Mouse (Mus musculus) cerebellum, postnatal 4 days (tissue): ENCODE results near the gene Rsph1.

Experiments
- DNase-seq, 2 experiments: peaks; one replicate each; pipeline ENCODE4 v3.0.0; 2022; ENCODE audit warnings: low spot score in 2 of 2, mixed read lengths in 1 of 2

Rsph1 gene

DNA sequence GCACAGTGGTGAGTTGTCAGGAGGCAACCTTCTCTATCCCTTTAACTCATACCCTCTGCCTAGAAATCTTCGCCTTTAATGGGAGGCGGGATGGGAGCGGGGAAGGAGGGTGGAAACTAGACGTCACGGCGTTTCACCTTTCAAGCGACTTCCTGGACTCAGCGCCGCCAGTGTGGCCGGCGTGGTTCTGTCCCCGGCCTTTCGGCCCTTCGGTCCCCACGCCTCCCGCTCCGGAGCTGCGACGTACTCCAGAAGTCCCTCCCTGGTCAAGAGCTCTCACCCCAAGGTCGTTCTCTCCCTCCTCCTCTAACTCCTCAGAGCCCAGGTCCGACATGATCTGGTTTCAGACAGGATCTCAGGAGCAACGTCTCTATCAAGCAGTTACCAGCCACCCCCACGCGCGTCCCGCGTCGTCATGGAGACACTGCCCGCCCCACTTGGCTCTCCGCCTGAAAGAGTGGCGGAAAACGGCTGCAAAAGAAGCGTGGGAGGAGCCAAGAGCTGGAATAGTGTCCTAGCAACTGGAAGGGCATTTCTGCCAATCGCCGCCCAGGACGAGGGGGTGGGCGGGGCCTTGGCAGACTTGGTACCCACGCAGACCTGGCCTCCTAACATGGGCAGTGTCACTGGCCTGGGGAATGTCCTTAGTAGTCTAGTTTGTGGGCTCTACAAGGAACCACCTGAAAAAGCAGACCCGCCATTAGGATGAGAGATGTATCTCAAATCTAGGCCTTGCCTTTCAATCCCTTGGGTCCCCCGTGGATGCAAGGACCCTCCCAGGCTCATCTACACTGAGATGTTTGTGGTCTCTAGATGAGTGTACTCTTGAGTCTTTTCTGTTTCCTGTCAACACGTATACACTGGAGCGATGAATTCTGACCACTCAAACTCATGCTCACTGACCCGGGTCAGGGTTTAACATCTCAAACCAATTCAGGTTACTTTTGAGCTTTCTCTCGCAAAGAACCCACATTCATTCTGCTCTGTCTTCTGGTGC lies at the start of gene Rsph1:
Rsph1 (minus strand) TSS at position 462 of the 997 bp plus-strand sequence.
- peak; percentile 100 for DNase-seq

DNA sequence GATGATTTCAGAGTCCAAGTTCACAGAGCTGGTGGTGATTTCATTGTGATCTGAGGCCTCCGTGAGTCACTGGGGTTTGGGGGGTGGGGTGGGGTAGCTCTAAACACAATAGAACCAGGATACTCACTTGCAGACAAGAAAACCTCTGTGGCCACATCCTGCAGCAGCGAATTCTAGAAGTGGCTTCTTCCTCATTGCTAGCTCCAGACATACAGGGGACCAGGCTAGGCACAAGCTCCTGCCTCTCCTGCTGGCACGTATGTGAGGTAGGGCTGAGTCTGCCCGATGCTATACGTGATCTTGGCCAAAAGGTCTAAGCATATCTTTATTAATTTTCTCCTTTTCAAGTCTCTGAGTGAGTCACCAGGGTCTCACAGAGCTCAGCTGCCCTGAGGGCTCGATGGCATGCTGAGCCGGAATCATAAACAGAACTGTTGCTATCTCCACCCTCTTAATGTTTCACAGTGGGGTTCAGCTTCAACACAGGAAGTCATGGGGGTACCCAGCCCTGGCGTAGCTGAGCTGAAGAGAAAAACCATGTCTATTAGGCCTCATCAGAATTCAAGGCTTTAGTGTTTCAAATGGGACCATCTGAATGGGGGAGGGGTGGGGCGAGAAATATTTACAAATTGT lies 49.2 kb upstream of the Rsph1 start:
- DNase-seq: no peak

DNA sequence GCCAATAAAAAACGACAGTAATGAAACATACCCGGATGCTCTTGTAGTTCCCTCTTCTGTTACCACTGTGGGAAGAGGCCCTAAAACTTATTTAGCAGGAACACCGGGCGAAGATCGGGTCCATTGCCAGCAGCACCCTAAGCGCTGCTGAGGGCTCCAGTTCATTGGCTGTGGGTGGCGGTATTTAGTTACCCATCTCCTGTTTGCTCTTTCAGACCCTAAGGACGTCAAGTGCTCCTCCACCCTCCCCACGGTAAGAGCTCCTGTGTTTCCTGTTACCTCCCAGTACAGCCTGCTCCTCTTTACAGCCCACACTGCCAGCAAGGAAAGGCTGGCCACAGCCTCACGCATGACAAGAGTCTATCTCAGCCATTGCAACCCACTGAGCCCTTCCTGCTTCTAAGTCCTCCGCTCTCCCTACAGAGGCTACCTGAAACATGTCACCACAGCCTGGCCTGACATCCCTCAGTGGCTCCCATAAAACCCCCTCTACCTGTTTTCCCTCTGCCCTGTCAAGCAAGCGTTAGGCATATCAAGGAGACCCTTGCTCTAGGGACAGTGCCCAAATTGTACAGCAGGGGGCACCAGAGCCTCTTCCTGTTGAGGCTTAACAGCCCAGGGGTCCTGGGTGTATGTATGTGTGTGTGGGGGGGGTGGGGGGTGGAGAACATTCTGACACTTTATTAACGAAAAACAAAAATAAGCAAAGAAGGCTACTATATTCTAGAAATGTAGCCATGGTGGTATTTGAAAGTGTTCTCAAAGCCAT lies 48.5 kb upstream of the Rsph1 start:
- peak in 1 of 2 experiments; percentile 66 for DNase-seq

DNA sequence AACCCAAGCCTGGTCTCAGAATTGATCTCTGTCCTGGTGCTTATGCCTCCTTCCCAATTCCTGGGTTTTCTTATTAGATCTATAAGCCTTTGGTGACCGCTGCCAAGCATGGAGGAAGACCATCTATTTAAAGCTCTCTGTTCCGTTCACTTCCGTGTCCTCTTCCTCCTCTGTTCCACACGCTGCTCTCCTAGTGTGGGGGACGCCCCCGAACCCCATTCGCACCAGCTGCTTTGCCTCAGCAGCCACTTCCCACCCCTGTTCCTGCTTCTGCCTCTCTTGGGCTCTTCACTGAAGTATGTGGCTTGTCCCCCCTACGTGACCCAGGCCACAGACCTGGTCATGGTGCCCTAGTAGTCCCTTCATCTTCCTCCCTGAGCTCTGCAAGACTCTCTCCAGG lies 47.0 kb upstream of the Rsph1 start:
- no peak for DNase-seq

DNA sequence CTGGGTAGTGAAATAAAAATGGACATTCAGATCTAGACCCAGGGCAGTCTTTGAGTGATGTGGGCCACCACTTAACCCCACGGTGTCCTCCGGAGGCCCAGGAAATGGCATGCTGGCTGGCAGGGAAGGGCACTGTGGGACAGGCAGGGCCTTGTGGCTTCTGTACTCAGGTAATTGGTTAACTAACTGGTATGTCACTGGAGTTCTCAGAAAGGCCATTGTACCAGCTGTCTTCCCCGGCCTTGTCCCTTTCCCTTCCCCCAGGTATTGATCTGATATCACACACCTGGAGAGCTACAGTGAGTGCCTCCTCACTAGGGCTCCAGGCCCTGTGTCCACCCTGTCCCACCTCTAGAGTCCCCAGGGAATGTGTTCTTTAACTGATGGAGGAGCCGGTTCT lies 46.2 kb upstream of the Rsph1 start:
- no peak for DNase-seq

DNA sequence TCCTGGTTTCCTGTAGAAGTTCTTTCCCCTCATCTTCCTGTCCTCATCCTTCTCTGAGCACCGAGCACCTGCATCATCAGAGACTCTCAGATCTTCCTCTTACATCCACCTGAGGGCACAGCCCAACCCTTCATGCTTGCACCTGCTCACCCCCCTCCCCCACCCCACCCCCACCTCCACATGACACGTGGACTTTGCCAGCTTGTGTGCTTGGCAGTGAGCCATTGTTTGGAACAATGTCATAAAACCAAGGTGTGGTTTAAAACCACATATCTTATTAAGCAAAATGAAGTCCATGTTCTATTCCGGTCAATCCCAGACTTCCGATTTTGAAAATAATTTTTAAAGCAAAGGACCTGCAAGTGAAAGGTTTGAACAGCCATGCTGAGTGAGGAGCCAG lies 45.3 kb upstream of the Rsph1 start:
- DNase-seq: no peak

DNA sequence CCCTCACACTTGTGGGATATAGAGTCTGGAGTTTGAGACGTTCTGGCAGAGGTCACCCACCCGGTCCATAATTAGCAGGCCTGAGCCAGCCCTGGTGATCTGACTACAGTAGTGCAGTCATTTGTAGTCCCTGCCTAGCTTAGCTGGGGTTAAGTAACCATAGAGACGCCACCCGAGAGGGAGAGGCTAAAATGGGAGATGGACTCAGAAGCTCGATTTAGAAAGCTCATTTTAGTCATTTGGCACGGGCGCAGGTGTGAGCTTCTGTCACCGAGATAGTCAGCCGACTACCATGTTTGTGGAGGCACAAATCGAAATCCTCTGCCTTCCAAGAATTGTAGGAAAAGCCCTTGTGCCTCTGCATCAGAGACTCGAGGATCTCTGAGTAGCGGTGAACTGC lies 44.2 kb upstream of the Rsph1 start:
- DNase-seq: no peak

DNA sequence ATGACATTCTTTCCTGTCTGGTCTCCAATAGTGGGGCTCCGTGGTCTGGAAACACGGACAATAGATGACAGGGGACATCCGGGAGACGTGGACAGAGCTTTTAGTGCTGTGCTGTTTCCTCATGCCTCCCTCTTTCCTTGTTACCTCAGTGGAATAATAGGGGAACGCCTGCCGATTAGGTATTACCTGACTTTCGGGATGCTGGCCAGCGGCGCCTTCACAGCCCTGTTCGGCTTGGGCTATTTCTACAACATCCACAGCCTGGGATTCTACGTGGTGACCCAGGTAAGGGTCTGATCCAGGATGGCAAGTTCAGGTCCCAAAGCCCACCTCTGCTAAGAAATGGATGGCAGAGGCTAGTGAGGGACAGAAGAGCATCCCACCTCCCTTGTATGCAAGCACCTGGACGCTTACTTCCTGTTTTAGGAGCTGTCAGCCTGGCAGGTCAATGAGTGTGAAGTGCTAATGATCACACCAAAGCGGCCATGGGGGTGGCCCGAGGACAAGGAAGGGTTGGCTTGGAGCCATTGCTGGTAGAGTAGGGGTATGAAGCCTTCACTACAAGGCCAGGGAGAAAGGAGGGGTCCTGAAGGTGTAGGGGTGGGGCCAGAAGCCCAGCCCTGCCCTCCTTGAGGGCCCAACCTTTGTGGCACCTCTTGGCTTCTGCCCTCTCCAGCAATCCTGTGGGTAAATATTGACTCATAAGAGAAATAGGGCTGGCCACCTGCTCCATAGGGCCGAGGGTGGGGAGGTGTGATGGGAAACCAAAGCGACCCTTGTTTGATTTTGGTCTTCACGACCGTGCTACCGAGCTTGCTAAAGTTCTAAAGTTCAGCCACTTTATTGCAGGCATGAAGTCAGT lies 42.0 kb upstream of the Rsph1 start:
- DNase-seq: no peak

DNA sequence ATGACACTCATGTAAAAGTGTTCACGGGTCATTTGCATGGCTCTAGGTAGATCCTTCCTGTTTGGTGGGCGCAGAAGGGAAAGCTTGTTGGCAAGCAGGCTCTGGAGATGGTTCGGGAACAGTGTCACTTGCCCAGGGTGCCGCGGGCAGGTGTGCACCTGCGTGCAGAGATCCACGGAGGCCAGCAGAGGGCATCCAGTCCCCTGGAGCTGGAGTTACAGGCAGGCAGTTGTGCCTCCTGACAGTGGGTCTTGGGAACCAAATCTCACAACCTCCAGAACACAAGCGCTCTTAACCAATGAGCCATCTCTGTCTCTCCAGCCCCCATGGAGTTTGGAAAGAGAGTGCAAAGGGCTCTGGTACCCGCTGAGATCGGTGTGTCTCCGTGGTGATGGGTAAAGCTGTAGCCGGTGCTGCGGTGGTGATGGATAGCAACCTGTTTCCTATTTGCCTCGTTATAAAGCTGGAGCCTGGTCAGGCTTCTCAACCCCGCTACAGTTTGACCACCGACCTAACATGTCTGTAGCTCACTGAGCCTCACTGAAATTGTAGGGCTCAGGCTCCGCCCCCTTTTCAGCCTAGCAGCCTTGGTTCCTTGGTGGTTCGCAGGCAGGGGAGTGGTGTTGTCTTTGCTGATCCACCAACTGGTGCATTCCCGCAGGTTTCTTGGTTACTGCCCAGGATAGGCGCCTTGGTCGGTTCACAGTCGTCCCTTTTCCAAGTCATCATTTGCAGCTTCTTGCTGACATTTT lies 40.5 kb upstream of the Rsph1 start:
- no peak for DNase-seq

DNA sequence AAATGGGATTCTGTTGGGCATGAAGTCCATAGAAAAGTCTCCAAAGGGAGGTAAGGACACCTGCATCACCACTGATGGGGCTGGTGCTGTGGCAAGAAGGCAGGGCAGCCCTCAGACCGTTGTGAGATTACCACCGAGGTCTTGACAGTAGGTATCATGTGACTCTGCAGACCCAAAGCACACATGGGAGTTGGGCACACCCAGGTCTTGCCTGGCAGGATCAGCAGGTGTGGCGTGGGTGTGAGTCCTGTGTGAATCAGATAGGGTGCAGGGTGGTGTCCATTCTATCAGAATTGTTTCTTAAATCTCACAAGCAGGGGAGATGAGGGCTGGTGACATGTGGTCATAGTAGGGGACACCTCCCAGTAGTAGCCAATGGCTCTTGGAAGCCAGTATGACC lies 39.8 kb upstream of the Rsph1 start:
- no peak for DNase-seq

DNA sequence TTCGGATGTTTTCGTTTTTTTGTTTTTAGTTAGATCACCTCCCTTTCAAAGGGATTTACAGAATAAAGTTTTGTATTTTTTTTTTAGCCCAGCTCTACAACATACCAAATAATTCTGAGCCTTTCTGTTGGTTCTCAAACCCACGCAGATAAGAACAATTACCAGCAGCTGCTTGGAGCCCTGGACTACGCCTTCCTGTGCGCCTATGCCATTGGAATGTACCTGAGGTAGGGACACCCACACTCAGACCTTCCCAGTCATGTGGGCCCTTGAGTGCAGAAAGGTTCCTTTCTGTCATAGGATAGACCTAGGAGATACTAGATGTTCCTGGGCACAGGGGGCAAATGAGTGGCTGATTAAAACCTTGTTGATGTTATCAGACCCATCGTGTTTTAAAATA lies 38.8 kb upstream of the Rsph1 start:
- DNase-seq: no peak

DNA sequence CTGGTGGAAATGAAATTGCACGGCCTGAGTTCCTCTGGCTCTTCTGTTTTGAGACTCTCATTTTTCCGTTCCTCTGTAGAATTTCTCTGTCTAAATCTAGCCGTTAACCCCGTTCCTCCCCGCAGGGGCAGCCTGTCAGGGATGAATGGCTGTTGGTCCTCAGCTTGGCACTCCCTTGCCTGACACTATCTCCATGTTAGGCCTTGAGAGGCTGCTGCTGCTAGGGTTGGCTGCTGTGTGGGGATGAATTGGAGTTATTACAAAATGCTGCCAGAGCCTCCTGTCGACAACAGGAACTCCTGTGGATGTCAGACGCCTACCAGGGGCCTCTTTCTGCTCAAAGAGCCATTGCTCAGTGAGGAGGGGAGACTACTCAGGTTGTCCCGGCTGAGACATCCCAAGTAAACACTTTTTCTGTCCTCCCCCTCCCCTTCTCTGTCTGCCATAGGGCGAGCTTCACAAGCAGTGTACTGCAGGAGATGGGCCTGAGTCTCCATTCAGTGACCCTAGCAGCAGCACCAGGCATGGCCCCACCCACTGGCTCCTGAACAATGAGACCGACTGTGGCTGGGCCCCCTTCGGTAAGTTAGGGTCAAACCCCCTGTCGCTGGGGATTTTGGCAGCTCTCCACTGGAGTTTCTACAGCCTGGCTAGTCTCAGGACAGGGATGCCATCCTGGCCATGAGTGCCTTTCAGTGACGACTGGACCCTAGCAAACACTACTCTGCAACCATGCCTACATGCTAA lies 38.0 kb upstream of the Rsph1 start:
- no peak for DNase-seq

DNA sequence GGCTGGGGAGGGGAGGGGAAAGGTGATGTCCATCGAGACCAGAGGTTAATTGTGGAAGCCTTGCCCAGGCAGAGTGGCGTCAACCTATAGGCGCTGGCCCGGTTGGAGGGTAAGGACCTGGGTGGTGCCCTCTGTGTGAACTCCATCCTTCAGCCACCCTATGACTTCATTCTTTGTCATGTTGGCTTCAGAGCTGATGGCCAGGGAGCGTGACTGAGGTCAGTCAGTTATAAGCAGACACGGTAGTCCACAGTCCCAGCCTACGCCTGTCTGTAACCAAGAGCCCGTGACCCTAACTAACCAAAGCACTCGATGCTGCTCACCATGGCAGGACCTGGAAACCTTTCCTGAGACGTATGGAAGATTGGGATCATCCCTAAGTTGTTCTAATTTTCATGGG lies 35.5 kb upstream of the Rsph1 start:
- no peak for DNase-seq

DNA sequence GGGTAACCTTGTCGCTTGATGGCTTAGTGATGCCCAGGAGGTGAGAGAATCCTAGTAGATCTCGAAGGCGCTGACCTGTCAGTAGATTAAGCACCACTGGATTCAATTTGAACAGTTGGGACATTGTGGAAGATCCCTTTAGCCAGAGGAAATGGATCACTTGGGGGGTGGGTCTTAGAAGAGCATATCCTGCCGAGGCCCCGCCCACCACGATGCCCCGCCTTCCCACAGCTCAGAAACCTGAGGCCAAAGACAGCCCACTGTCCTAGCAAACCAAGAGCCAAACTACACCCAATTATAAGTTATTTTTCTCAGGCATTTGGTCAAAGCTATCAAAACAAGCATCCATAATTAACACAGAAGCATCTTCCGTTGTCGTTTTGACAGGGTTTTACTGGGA lies 33.9 kb upstream of the Rsph1 start:
- DNase-seq: no peak

DNA sequence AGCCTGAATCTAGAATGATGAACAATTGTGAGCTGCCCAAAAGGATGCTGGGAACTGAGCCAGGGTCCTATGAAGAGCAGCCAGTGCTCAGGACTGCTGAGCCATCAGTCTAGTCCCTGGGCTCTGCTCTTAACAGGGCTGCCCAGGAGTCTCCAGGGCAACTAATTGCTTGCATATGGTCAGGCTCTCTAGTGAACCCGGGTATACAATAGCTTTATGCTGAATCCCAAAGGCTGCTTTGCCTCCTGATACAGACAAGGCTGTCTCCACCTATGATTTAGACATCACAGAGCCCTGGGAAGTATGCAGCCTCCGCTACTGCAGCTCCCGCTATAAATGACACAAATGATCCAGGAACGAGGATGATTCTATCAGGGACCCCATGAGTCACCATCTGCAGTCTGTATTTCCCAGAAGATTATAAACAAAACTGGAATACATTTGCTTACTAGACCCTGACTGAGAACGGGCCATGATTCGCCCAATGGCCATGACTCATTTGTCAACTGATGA lies 32.2 kb upstream of the Rsph1 start:
- peak in 1 of 2 experiments; percentile 43 for DNase-seq

DNA sequence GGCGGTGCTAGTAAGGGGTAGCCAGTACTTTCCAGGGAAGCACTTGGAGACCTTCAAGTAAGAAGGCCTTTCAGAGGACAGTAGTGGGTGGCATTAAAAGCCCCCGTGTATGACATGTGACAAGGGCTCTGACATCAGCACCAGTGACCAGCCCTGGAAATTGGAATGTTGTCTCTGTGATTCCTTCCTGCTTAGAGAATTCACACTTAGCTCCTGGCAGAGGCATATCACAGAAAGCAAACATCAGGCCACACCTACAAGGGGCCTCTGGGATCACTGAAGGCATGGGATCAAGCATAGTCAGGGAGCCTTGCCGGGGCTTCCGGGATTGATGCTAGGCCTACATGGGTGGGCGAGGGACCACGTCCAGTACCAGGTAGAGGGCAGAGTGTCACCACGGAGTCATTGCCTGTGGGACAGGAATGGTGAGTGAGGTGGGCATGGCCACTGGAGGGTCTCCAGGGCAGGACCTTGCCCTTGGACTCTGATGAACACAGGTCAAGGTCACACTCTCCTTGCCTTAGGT lies 31.2 kb upstream of the Rsph1 start:
- DNase-seq: no peak

DNA sequence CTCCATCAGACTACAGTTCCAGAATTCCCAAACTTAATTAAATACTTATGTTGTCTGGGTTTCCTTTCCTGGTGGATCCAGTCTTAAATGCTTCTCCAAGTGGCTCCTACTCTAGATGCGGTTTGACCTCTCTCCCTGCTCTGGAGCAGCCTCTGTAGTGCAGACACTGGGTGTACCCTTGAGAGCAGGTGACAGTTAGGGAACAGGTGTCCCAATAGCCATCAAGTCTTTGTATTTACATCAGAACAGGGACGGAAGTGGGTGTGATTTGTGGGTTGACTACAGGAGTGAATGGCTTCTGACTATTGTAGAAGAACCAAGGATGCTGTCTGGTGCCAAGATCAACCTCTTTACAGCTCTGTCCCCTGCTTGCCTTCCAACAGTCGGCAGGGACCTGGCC lies 30.6 kb upstream of the Rsph1 start:
- no peak for DNase-seq

DNA sequence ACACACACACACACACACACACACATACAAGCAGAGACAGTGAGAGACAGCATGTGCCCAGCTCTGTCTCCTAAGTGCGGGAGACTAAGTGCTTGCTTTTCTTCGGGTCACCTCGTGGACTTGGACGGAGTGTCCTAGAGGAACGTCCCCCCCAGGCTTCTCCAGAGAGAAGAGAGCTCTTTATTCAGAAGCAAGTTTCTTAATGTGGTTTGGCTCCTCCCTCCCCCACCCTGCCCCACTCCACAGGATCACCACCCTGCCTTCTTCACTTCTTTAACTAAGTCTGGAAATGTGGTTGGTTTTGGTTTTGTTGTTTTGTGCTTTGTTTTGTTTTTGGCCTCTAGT lies 28.6 kb upstream of the Rsph1 start:
- no peak for DNase-seq

DNA sequence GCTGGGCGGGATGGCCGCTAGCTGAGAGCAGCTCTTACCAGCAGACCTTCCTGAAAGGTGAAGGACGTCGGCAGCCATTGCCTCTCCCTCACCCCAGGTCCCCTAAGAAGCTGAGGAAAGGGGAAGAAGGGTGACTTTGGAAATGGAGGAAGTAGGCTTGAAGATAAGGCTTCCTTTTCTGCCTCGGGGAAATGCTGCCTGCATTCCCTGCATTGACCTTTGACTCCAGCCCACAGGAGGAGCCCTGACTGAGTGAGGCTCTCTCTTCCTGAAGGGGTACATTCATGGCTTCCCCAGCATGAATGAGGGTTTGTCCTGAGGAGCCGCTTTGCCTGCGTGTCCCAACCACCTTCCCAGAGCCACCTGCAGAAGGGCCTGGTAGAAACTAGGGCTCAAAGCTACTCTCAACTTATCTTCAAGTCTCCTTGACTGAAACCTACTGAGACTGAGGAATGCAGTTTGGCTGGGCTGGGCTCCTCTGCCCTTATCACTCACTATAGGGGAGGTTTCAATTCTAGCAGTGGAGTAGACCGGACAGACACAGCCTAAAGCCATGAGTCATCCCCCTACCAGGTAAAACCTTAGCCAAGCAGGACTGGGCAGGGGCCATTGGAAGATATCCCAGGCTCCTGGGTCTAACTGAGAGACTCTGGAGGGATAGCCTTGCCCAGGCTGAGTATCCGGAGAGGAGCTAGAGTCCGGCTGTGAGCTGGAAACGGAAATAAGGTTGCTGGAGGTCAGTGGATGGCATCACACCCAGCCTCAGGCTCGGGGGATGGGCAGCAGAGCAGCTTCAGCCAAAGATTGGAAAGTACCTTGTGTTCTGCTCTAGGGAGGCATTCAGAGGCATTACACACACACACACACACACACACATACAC lies 28.0 kb upstream of the Rsph1 start:
- DNase-seq: no peak
